Mouse (Mus musculus): ENCODE measurements around the gene Tnfsf18.

Gene Tnfsf18

GRCm38 (mm10) chr1:161494343-161494742 is at the start of gene Tnfsf18:
Gene Tnfsf18, plus strand, starts transcription at chr1:161494655.
- Histone ChIP-seq H3K27me3 (ENCODE audit: control insufficient read depth, insufficient read depth, low read length, poor library complexity, severe bottlenecking) (no peaks in the 10 kb centered on the region), H3K36me3 (ENCODE audit: control insufficient read depth, insufficient read depth, low read length, poor library complexity, severe bottlenecking) (no peaks in the 10 kb centered on the region)
- no peak for DNase-seq (ENCODE audit: low read depth, low spot score)

GRCm38 (mm10) chr1:161444858-161445257 is 49.6 kb upstream of the Tnfsf18 start:
- no peaks in the 10 kb centered on the region for H3K36me3 ChIP-seq (ENCODE audit: control insufficient read depth, insufficient read depth, low read length, poor library complexity, severe bottlenecking)
- no peaks in the 10 kb centered on the region for H3K27me3 ChIP-seq (ENCODE audit: control insufficient read depth, insufficient read depth, low read length, poor library complexity, severe bottlenecking)
- DNase-seq (ENCODE audit: low read depth, low spot score), result no peak

GRCm38 (mm10) chr1:161451683-161452245 is 42.7 kb upstream of the Tnfsf18 start:
- no peaks in the 10 kb centered on the region for H3K27me3 ChIP-seq (ENCODE audit: control insufficient read depth, insufficient read depth, low read length, poor library complexity, severe bottlenecking)
- H3K36me3 ChIP-seq (ENCODE audit: control insufficient read depth, insufficient read depth, low read length, poor library complexity, severe bottlenecking), result no peaks in the 10 kb centered on the region
- no peak for DNase-seq (ENCODE audit: low read depth, low spot score)

- H3K36me3 ChIP-seq (ENCODE audit: control insufficient read depth, insufficient read depth, low read length, poor library complexity, severe bottlenecking), result no peaks in the 10 kb centered on the region
- no peaks in the 10 kb centered on the region for H3K27me3 ChIP-seq (ENCODE audit: control insufficient read depth, insufficient read depth, low read length, poor library complexity, severe bottlenecking)
- DNase-seq (ENCODE audit: low read depth, low spot score), result no peak
Measured at GRCm38 (mm10) chr1:161452250-161452649, 42.2 kb upstream of the Tnfsf18 start.

- no peaks in the 10 kb centered on the region for H3K27me3 ChIP-seq (ENCODE audit: control insufficient read depth, insufficient read depth, low read length, poor library complexity, severe bottlenecking)
- no peaks in the 10 kb centered on the region for H3K36me3 ChIP-seq (ENCODE audit: control insufficient read depth, insufficient read depth, low read length, poor library complexity, severe bottlenecking)
- peak; percentile 6 for DNase-seq (ENCODE audit: low read depth, low spot score)
Measured at GRCm38 (mm10) chr1:161463388-161464085, 30.9 kb upstream of the Tnfsf18 start.

- Histone ChIP-seq H3K36me3 (ENCODE audit: control insufficient read depth, insufficient read depth, low read length, poor library complexity, severe bottlenecking) (no peaks in the 10 kb centered on the region), H3K27me3 (ENCODE audit: control insufficient read depth, insufficient read depth, low read length, poor library complexity, severe bottlenecking) (no peaks in the 10 kb centered on the region)
- DNase-seq (ENCODE audit: low read depth, low spot score), result no peak
Measured at GRCm38 (mm10) chr1:161477221-161477620, 17.2 kb upstream of the Tnfsf18 start.

- peak; percentile 63 for DNase-seq (ENCODE audit: low read depth, low spot score)
- H3K27me3 ChIP-seq (ENCODE audit: control insufficient read depth, insufficient read depth, low read length, poor library complexity, severe bottlenecking), result no peaks in the 10 kb centered on the region
- no peaks in the 10 kb centered on the region for H3K36me3 ChIP-seq (ENCODE audit: control insufficient read depth, insufficient read depth, low read length, poor library complexity, severe bottlenecking)
Measured at GRCm38 (mm10) chr1:161479854-161480253, 14.6 kb upstream of the Tnfsf18 start.

- no peaks in the 10 kb centered on the region for H3K27me3 ChIP-seq (ENCODE audit: control insufficient read depth, insufficient read depth, low read length, poor library complexity, severe bottlenecking)
- H3K36me3 ChIP-seq (ENCODE audit: control insufficient read depth, insufficient read depth, low read length, poor library complexity, severe bottlenecking), result no peaks in the 10 kb centered on the region
- DNase-seq (ENCODE audit: low read depth, low spot score), result peak; percentile 36
Measured at GRCm38 (mm10) chr1:161482211-161482610, 12.2 kb upstream of the Tnfsf18 start.

GRCm38 (mm10) chr1:161487069-161487468 is 7.4 kb upstream of the Tnfsf18 start:
- H3K36me3 ChIP-seq (ENCODE audit: control insufficient read depth, insufficient read depth, low read length, poor library complexity, severe bottlenecking), result no peaks in the 10 kb centered on the region
- no peaks in the 10 kb centered on the region for H3K27me3 ChIP-seq (ENCODE audit: control insufficient read depth, insufficient read depth, low read length, poor library complexity, severe bottlenecking)
- no peak for DNase-seq (ENCODE audit: low read depth, low spot score)

- no peak for DNase-seq (ENCODE audit: low read depth, low spot score)
- Histone ChIP-seq H3K27me3 (ENCODE audit: control insufficient read depth, insufficient read depth, low read length, poor library complexity, severe bottlenecking) (no peaks in the 10 kb centered on the region), H3K36me3 (ENCODE audit: control insufficient read depth, insufficient read depth, low read length, poor library complexity, severe bottlenecking) (no peaks in the 10 kb centered on the region)
Measured at GRCm38 (mm10) chr1:161491766-161492165, 2.7 kb upstream of the Tnfsf18 start.

GRCm38 (mm10) chr1:161496866-161497645 is 2.6 kb downstream of the Tnfsf18 start:
- DNase-seq (ENCODE audit: low read depth, low spot score), result peak; percentile 54
- no peaks in the 10 kb centered on the region for H3K36me3 ChIP-seq (ENCODE audit: control insufficient read depth, insufficient read depth, low read length, poor library complexity, severe bottlenecking)
- no peaks in the 10 kb centered on the region for H3K27me3 ChIP-seq (ENCODE audit: control insufficient read depth, insufficient read depth, low read length, poor library complexity, severe bottlenecking)

- no peaks in the 10 kb centered on the region for H3K27me3 ChIP-seq (ENCODE audit: control insufficient read depth, insufficient read depth, low read length, poor library complexity, severe bottlenecking)
- peak; percentile 87 for DNase-seq (ENCODE audit: low read depth, low spot score)
- H3K36me3 ChIP-seq (ENCODE audit: control insufficient read depth, insufficient read depth, low read length, poor library complexity, severe bottlenecking), result no peaks in the 10 kb centered on the region
Measured at GRCm38 (mm10) chr1:161500114-161500810, 5.8 kb downstream of the Tnfsf18 start.

GRCm38 (mm10) chr1:161500811-161501146 is 6.3 kb downstream of the Tnfsf18 start:
- H3K27me3 ChIP-seq (ENCODE audit: control insufficient read depth, insufficient read depth, low read length, poor library complexity, severe bottlenecking), result no peaks in the 10 kb centered on the region
- DNase-seq (ENCODE audit: low read depth, low spot score), result peak; percentile 78
- no peaks in the 10 kb centered on the region for H3K36me3 ChIP-seq (ENCODE audit: control insufficient read depth, insufficient read depth, low read length, poor library complexity, severe bottlenecking)

- no peak for DNase-seq (ENCODE audit: low read depth, low spot score)
- Histone ChIP-seq H3K27me3 (ENCODE audit: control insufficient read depth, insufficient read depth, low read length, poor library complexity, severe bottlenecking) (no peaks in the 10 kb centered on the region), H3K36me3 (ENCODE audit: control insufficient read depth, insufficient read depth, low read length, poor library complexity, severe bottlenecking) (no peaks in the 10 kb centered on the region)
Measured at GRCm38 (mm10) chr1:161506317-161506716, 11.9 kb downstream of the Tnfsf18 start.

- Histone ChIP-seq H3K36me3 (ENCODE audit: control insufficient read depth, insufficient read depth, low read length, poor library complexity, severe bottlenecking) (no peaks in the 10 kb centered on the region), H3K27me3 (ENCODE audit: control insufficient read depth, insufficient read depth, low read length, poor library complexity, severe bottlenecking) (no peaks in the 10 kb centered on the region)
- DNase-seq (ENCODE audit: low read depth, low spot score), result no peak
Measured at GRCm38 (mm10) chr1:161507623-161508047, 13.2 kb downstream of the Tnfsf18 start.

Data from splenic B cell, adult 2 months (primary cell).